Mouse (Mus musculus) liver, adult (tissue): ENCODE data around the gene Nmnat3.

Experiments used
- GATA4 ChIP-seq: IDR thresholded peaks from 2 replicates; pipeline ENCODE4 v1.6.1; 2014; ENCODE audit warnings: mild to moderate bottlenecking, low read length; ENCODE audit not compliant: insufficient replicate concordance

The Nmnat3 gene

DNA sequence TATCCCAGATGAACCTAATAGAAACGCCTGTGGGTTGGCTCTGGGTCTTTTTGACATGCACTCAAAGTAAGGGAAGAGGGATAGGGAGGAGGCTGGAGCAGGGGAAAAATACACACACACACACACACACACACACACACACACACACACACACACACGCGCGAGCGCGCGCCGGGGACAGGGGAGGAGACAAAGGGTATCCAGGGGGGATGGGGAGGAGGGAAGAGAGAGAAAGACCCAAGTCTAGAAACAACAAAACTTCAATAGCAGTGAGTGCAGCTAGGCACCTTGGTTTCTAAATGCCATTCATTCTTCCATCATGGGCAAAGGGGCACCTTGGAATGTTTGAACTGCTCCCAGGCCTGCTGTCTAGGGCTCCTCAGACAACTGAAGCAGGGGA is 82.5 kb downstream of the Nmnat3 start:
- TF ChIP-seq GATA4, result no peak

DNA sequence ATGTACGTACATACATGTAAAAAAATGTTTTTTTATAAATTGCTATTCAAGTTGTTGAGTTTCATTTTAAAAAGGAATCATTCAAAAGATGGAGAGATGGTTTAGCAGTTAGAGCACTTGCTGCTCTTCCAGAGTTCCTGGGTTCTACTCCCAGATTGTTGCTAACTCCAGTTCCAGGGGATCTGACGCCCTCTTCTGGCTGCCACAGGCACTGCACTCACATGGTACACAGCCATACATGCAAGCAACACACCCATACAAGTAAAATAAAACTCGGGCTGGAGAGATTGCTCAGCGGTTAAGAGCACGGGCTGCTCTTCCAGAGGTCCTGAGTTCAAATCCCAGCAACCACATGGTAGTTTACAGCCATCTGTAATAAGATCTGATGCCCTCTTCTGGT is 86.1 kb downstream of the Nmnat3 start:
- TF ChIP-seq GATA4, result no peak

DNA sequence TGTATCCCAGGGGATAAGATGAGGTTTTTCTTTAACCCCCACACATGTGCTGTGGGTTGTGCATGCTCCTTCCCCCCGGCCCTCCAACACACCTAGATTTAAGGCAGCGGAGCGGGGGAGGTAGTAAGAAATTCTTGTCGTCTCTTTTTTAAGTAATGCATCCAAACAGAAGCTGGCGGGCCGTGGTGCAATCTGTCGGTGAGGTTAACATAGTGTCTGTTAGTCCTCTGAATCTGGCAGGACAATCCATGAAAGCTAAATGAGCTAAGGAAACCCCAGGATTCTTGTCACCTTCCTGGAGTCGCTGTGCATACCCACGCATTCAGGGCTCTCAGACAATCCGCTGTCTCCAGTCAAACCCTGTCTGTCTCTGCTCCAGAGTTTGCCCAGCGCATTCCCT is 87.7 kb downstream of the Nmnat3 start:
- TF ChIP-seq GATA4, result no peak

DNA sequence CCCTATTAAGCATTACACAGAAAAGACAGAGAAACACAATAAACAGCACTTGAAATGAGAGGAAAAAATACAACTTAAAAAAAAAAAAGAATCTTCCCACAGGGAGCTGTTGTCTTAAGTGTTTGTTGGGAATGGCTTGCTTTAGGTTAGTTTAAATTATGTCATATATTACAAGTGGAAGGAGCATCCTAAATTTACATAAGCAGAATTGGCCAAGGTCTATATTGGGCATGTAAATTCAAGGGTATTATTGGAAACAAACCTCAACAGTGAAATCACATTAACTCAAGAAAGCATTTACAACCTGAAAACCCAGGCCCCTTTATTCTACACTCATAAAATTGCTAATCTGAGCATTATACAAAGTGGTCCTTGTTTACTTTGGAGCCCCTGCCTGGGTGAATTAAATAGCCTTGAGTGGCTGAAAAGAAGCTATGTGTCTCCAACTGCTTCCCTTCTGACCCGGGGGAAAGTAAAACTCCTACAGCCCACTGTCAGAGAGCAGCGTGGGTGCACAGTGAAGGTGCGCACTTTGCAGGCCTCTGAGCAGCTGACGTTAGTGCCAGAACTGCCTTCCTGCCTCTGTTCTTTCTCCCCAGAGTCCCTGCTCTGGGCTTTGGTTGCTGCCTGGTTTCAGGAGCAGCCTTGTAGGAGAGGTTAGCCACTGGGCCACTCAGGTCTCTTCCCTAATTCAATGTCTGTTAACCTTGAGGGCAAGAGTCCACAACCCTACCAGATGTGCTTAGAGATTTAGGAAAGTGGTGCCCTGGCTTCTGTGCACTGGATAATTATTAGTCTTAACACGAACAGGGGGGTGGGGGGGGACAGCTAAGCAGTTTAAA is 88.3 kb downstream of the Nmnat3 start:
- TF ChIP-seq GATA4, result no peak

DNA sequence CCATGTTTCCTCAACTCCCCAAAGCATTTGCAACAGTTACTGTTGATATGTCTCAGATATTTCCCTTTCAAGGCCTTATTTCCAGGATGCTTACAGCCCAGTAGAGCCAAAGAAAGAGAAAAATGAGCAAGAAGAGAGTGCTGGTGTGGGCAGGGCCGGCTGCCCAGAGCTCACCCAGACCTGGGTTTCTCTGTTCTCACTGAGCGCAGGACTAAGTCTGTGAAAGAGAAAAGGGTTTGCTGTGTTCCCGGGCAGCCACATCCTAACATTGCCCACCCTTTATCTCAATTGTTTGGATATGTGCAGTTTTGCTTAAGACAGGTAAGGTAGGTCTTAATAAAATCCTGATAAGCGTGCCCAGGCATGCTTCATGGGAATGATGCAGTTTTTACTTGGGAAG is 92.5 kb downstream of the Nmnat3 start:
- no peak for TF ChIP-seq GATA4

DNA sequence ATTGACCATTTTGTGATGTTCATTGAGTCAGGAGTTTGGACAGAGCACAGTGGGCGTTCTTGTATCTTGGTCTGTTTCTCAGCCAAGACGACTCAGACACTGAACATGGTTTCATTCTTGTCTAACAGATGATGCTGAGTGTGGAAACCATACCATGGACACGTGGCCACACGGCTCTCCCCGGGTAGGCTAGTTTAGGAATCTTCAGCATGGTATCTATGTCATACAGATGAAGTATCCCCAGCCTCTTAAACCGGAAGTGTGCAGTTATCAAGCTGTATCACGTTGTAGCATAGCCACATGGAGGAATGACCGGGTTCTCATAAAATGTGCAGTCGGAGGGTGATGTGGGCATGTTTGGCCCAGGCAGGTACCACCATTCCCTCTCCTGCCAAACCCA is 93.4 kb downstream of the Nmnat3 start:
- no peak for TF ChIP-seq GATA4

DNA sequence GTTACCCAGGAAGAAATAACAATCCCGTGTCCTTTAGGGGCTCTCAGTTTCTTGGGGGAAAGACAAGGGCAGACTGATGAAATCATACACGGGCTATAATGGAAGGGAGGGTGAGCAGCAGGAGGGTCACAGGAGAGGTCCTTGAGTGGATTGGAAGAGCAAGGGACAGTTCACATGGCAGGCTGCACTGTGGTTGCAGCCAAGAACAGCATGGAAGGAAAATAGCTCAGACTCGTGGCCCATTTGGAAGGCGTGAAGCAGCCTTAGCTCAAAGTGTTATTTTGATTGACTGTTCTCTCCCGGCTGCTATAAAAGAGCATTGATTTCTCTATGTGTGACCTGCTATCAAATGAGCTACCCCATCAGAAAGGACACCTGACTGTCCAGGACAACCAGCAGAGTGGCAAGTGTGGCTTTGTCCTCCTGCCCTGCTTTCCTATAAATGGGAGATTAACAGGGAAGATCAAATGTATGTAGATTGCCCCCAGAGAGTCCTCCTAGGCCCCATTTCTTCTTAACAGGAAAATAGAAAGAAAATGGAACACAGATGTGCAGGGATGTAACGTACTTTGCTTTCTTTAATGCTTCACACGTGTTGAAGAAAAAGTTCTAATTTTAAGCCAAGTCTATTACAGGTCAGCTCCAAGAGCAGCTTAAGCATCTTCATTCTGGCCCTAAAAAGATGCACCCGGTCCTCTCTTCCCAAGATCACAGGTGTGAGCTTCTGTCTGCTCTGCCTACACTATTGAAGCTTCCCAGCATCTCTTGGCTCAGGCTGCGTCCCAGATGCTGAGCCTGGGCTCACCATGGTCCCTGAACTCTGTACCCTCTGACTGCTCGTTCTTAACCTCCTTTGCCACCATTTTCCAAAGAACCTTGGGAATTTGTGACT is 100.8 kb downstream of the Nmnat3 start:
- no peak for TF ChIP-seq GATA4

DNA sequence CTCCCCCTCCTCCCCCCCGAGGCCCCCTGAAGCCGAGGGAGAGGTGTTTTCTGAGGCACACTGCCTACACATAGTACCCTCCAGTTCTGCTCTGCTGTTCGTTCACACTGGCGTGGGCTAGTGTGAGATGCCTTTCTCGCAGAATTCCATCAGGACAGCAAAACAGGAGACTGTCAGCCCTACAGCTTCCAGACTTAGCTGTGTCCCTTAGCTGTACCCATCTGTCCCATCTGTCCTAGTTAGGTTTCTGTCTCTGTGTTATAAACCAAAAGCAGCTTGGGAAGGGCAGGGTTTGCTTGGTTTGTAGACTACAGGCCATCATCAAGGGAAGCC is 101.4 kb downstream of the Nmnat3 start:
- TF ChIP-seq GATA4, result no peak

DNA sequence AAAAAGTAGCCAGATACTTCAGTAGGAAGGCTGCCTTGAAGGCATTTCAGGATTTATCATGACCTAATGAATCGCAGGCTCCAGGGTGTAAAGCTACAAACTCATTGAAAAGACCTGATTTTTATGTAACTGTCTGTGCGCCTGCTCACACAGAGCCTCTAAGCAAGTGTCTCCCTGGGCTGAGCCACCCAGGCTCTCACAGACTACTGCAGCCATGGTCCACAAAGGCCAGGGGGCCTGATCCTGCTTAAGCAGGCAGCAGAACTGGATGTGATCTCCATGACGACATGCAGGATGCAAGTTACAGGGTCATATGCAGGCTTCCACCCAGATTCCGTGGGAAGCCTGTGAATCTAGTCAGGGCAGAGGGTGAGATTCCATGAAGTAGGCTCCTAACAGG is 106.3 kb downstream of the Nmnat3 start:
- TF ChIP-seq GATA4, result no peak

DNA sequence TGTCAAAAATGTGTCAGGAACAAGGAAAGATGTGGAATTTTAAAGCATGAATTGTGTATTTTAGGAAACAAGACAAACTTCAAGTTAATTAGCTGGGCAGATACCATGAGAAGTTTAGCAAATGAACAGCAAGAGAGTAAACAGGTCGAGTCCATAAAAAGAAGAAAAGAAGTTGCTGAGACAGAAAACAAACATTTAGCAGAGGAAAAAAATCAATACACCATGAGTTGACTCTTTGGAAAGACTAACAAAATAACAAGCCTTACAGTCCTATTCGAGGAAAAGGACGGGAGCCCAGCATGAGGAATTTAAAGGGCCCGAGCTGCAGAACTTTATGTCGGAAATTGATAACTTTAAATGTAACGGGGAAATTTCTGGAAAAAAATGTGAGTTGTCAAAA is 110.0 kb downstream of the Nmnat3 start:
- TF ChIP-seq GATA4, result no peak

DNA sequence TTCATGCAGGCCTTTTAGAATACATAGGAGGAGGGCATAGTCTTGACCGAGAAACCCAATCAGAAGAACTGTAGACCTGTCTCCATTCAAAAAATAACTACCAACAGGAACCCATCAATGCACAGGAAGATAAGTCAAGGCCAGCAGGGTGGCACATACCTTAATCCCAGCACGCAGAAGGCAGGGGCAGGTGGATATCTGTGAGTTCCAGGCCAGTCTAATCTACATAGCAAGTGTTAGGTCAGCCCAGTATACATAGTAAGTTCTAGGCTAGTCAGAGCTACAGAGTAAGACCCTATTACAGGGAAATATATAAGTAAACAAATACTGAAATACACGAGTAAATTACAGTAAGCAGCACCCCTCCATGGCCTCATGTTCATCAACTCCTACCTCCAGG is 110.6 kb downstream of the Nmnat3 start:
- TF ChIP-seq GATA4, result no peak

DNA sequence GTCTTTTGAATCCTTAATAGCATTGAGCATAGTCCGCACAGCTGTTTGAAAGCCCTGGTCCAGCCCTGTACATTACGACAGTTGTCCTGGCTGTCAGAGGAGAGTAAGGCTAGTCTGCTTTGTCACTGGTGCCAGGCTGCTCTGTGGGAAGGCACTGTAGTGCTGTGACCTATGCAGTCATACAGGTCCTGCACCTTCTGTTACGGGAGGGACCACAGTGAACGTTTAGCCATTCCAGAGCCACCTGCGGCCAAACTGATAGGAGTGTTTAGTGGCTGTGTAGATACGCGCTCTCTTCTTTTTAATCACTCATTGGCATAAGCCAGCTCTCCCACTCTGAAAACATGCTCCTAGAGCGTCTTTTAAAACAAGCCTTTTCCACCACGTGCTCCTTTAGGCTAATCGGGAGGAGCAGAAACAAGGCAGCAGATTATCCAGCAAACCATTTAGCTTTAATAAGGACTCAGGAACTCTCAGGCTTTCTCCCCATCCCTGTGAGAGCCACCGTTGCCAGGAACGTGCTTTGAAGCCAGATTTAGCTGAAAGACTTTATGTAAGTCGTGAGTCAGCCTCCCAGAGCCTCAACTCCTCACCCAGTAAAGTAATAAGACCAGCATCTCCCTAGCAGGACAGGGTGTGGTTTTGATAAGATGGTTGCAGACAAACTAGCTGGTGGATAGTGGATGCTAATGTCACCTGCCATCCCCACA is 113.1 kb downstream of the Nmnat3 start:
- TF ChIP-seq GATA4, result no peak

DNA sequence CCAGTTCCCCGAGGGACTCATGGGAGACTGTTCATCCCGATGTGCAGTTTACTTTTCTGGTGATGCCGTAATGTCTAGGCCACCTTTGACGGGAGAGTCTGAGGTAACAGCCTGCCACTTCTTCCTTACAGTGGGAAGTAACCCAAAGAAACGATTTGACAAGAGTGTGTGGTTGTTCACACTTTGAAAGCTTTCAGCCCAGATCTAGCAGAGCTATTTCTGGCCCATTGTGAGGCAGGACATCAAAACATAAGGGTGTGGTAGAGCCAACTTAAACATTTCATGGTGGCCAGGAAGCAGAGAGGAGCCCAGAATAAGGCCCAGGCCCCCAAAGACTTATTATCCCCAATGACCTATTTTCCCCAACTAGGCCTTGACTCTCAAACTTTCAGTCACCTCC is 114.4 kb downstream of the Nmnat3 start:
- TF ChIP-seq GATA4, result no peak

DNA sequence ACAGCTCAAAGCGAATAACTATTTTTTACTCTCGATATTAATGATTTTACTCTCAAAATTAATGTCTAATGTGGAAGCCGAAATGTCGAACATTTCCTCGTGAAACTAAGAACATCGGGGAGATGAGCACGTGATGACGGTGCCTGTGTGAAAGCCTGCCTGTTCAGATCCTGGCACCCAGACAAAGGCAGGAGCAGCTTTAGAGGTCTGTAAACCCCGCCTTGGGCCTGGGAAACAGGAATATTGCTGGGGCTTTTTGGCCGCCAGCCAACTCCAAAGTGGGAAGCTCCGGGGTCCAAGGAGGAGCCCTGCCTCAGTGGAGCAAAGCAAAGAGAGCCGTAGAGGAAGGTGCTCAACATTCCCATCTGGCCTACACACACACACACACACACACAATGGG is 120.5 kb downstream of the Nmnat3 start:
- no peak for TF ChIP-seq GATA4

DNA sequence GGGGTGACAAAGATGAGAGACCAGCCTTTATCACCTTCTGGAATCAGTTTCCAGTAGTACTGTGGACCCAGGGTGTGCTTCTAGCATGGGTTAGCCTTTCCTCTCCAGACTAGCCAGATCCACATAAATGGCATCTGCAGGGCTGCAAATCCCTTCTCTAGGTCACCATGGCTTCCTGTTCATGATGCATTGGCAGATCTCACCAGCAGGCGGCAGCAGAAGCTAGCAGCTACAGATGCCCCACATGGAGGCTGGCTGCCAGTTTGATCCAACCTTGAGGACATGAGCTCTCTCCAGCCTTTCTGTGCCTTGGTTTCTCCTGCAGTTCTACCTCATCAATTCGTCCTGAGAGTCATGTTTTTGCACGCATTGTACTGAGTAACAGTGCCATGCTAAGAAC is 121.9 kb downstream of the Nmnat3 start:
- no peak for TF ChIP-seq GATA4

DNA sequence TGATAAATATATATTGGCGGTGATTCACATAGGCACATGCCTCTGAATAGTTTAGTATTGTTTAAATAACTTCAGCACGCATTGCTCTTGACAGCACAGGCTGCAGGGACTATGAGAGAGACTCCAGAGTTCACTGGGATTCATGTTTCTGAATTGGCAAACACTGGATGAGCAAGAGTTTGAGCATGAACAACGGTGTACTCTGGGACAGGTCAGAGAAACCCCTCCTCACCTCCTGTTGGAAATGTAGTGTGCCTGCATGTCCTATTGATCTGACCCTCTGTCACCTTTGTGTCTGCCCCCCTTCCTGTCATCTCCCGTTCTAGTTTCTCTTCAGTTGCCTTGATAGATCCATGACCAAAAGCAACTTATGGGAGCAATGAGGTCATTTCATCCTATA is 128.2 kb downstream of the Nmnat3 start:
- no peak for TF ChIP-seq GATA4
